Mouse (Mus musculus) stomach, embryonic 14.5 days (tissue): ENCODE data around the gene Spdye4b. TPM values are rescaled to one million over a fixed set of nuclear protein-coding genes. Genes with fewer than 3 reads are reported as not detected.
"Not testable (repeated sequence)": the region's sequence is repeated elsewhere in the genome, so short reads cannot be mapped to it uniquely, and the experiment has no call there.

ENCODE experiments used
- ATAC-seq: fragments of 200-750 bp; cut with Nextera tagmentation; 2 replicates; pipeline ENCODE4 v1.8.0; 2017; ENCODE audit warnings: low read depth, moderate TSS enrichment; ENCODE audit not compliant: insufficient number of reproducible peaks, insufficient read depth, low FRiP score
- H3K27ac ChIP-seq: fragments of 300-500 bp; sonication (generic); 2 replicates; pipeline ENCODE4 v1.5.1; 2014; ENCODE audit warnings: mild to moderate bottlenecking, low read length, moderate library complexity, mixed read lengths
- H3K27me3 ChIP-seq: fragments of 300-500 bp; sonication (generic); 2 replicates; pipeline ENCODE4 v1.6.1; 2014; ENCODE audit warnings: low read length, control low read depth, mixed read lengths; ENCODE audit not compliant: control insufficient read depth, insufficient read depth
- H3K36me3 ChIP-seq: fragments of 300-500 bp; sonication (generic); 2 replicates; pipeline ENCODE4 v1.6.1; 2014; ENCODE audit warnings: mild to moderate bottlenecking, control low read depth, low read length, moderate library complexity, mixed read lengths; ENCODE audit not compliant: control insufficient read depth, insufficient read depth
- H3K4me1 ChIP-seq: fragments of 300-500 bp; sonication (generic); 2 replicates; pipeline ENCODE4 v1.6.1; 2014; ENCODE audit warnings: low read length, control low read depth, mixed read lengths; ENCODE audit not compliant: control insufficient read depth, insufficient read depth
- H3K4me2 ChIP-seq: fragments of 300-500 bp; sonication (generic); replicated peaks from 2 replicates; pipeline ENCODE4 v1.6.1; 2014; ENCODE audit warnings: low read depth, low read length, control low read depth
- H3K4me3 ChIP-seq: fragments of 300-500 bp; sonication (generic); 2 replicates; pipeline ENCODE4 v1.5.1; 2014; ENCODE audit warnings: low read depth, low read length, control low read depth
- H3K9ac ChIP-seq: fragments of 300-500 bp; sonication (generic); replicated peaks from 2 replicates; pipeline ENCODE4 v1.6.1; 2014; ENCODE audit warnings: low read depth, mild to moderate bottlenecking, control low read depth, low read length, moderate library complexity, mixed read lengths
- H3K9me3 ChIP-seq: fragments of 300-500 bp; sonication (generic); 2 replicates; pipeline ENCODE4 v1.6.1; 2016; ENCODE audit warnings: low read depth, low read length, control low read depth; ENCODE audit not compliant: control insufficient read depth
- WGBS: fragments of 180-500 bp; shearing (Covaris S2); extraction: QIAGEN DNeasy Blood & Tissue Kit; methylation state at CpG from one replicate; pipeline ENCODE4 v1.1.7; 2014; 5-methylcytosine and 5-hydroxymethylcytosine counted together
- polyA plus RNA-seq: library from polyadenylated mRNA; unstranded; fragments of >200 nt; fragmentation: Nextera tagmentation; extraction: Ambion mirVana; gene quantifications from 2 replicates; pipeline ENCODE4 v1.2.1, GENCODE M21; 2014

The Spdye4b gene
- polyA plus RNA-seq, 1 experiment from 2014 or later: not detected

GRCm38 (mm10) chr5:143150044-143150443, 30.8 kb upstream of the Spdye4b start:
- no peak for ATAC-seq
- H3K36me3 ChIP-seq: no peaks in the 10 kb centered on the region
- 81% methylated on average over 2 of the region's 2 CpGs for WGBS
- no peak overlapping the region for H3K9ac ChIP-seq
- no peaks in the 10 kb centered on the region; the same call in 1 of the 2 replicates for H3K9me3 ChIP-seq
- H3K4me3 ChIP-seq: no peak overlapping the region
- no peak overlapping the region for H3K4me2 ChIP-seq
- H3K27ac ChIP-seq: no peak overlapping the region
- H3K27me3 ChIP-seq: no peaks in the 10 kb centered on the region
- H3K4me1 ChIP-seq: no peaks in the 10 kb centered on the region

DNA sequence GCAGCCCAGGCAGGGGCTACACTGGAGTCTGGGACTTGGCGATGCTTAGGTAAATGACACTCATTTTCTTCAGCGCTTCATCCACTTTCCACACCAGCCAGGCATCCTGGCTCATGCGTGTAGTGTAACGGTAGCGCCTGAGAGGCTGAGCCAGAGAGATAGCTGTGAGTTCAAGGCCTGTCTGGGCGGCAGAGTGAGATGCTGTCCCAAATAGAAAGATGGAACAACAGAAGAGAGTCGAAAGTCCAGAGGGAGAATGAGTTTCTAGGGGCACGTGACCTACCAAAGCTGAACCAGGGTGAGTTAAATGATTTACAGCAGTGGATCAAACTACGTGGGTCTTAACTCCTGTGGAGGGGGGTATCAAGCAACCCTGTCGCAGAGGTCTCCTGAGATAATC, 27.1 kb upstream of the Spdye4b start:
- Histone ChIP-seq H3K9ac (no peak overlapping the region), H3K36me3 (no peaks in the 10 kb centered on the region), H3K27ac (no peak overlapping the region), H3K9me3 (no peaks in the 10 kb centered on the region; the same call in 1 of the 2 replicates), H3K4me1 (no peaks in the 10 kb centered on the region), H3K4me2 (no peak overlapping the region), H3K4me3 (no peak overlapping the region), H3K27me3 (no peaks in the 10 kb centered on the region)
- ATAC-seq: no peak
- 88% methylated on average over 10 of the region's 10 CpGs for WGBS

- 89% methylated on average over 3 of the region's 3 CpGs for WGBS
- no peaks in the 10 kb centered on the region for H3K36me3 ChIP-seq
- H3K4me2 ChIP-seq: no peak overlapping the region
- no peaks in the 10 kb centered on the region for H3K4me1 ChIP-seq
- no peak overlapping the region for H3K4me3 ChIP-seq
- H3K9me3 ChIP-seq: no peaks in the 10 kb centered on the region
- no peak for ATAC-seq
- H3K27me3 ChIP-seq: no peaks in the 10 kb centered on the region
- no peak overlapping the region for H3K27ac ChIP-seq
- no peak overlapping the region for H3K9ac ChIP-seq
These were observed 25.3 kb upstream of the Spdye4b start for GRCm38 (mm10) chr5:143155534-143155933.

- peak; percentile 89 for ATAC-seq
- WGBS: 9% methylated on average over 18 of the region's 18 CpGs
- Histone ChIP-seq H3K36me3 (no peaks in the 10 kb centered on the region), H3K4me2 (0 out of 2 replicates have a peak overlapping the region, but pooled peaks have one; percentile 18), H3K9me3 (no peaks in the 10 kb centered on the region), H3K4me3 (no peak overlapping the region), H3K27me3 (no peaks in the 10 kb centered on the region), H3K4me1 (no peaks in the 10 kb centered on the region), H3K9ac (no peak overlapping the region), H3K27ac (no peak overlapping the region)
These were observed 15.2 kb upstream of the Spdye4b start for GRCm38 (mm10) chr5:143165508-143166070.

DNA sequence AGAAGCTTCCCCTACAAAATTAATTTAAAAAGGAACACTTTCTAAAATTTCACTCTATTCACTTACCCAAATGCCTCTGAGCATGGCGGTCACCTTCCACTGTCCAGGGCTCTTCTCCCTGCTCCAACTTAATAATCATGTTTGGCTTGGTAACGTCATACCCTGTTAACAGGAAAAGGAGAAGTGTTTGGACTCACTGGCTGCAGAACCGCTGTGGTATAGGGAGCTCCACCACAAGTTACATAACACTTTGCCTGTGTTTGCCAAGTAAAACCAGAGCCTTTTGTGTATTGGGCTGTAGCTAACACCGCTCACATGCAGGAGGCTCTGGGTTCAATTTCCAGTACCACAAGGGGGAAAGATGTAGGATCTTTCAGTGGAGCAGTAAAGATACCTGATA, 4.8 kb upstream of the Spdye4b start:
- H3K27me3 ChIP-seq: no peaks in the 10 kb centered on the region
- 93% methylated on average over 4 of the region's 4 CpGs for WGBS

GRCm38 (mm10) chr5:143177541-143178200, 3.1 kb upstream of the Spdye4b start:
- Histone ChIP-seq H3K9me3 (no peaks in the 10 kb centered on the region; the same call in 1 of the 2 replicates), H3K9ac (no peak overlapping the region), H3K4me3 (no peak overlapping the region), H3K36me3 (peaks cover 48% of the 10 kb centered on the region), H3K4me1 (0 out of 2 replicates have a peak, but pooled peaks cover 8% of the 10 kb centered on the region), H3K27me3 (no peaks in the 10 kb centered on the region), H3K27ac (no peak overlapping the region), H3K4me2 (no peak overlapping the region)
- WGBS: 92% methylated on average over 3 of the region's 3 CpGs
- ATAC-seq: no peak

More for the DNA sequence above, 4.8 kb upstream of the Spdye4b start:
- H3K4me3 ChIP-seq: no peak overlapping the region
- H3K4me2 ChIP-seq: no peak overlapping the region
- H3K9me3 ChIP-seq: no peaks in the 10 kb centered on the region; the same call in 1 of the 2 replicates
- no peak overlapping the region for H3K27ac ChIP-seq
- peaks cover 60% of the 10 kb centered on the region for H3K36me3 ChIP-seq
- 0 out of 2 replicates have a peak, but pooled peaks cover 8% of the 10 kb centered on the region for H3K4me1 ChIP-seq
- no peak for ATAC-seq
- no peak overlapping the region for H3K9ac ChIP-seq

- Histone ChIP-seq H3K4me2 (peak overlapping the region; percentile 88), H3K9me3 (no peaks in the 10 kb centered on the region), H3K27me3 (no peaks in the 10 kb centered on the region), H3K27ac (no peak overlapping the region), H3K4me3 (peak overlapping the region; percentile 92; the same call in 1 of the 2 replicates), H3K36me3 (peaks cover 34% of the 10 kb centered on the region), H3K9ac (0 out of 2 replicates have a peak overlapping the region, but pooled peaks have one; percentile 91), H3K4me1 (0 out of 2 replicates have a peak, but pooled peaks cover 8% of the 10 kb centered on the region)
- 35% methylated on average over 6 of the region's 6 CpGs for WGBS
- ATAC-seq: no peak
These were observed 1.6 kb upstream of the Spdye4b start for GRCm38 (mm10) chr5:143179179-143179578.

GRCm38 (mm10) chr5:143188014-143188413, 7.2 kb downstream of the Spdye4b start:
- not testable (repeated sequence) for H3K27ac ChIP-seq, H3K9ac ChIP-seq, H3K36me3 ChIP-seq, H3K4me3 ChIP-seq, H3K4me2 ChIP-seq, H3K27me3 ChIP-seq, H3K4me1 ChIP-seq, ATAC-seq, H3K9me3 ChIP-seq
- no CpG with 5 or more reads among the region's 1 CpGs for WGBS
